Mouse (Mus musculus) left cerebral cortex, adult 8-10 months (tissue): Measurements from ENCODE around the gene Hapln2. TPM values are rescaled to one million over a fixed set of nuclear protein-coding genes. Genes with fewer than 3 reads are reported as not detected.
A peak's percentile ranks its signal among the peaks of the same experiment; 100 is the strongest.

ENCODE experiments used
- DNase-seq, 2 experiments: peaks; one replicate each; pipeline ENCODE4 v3.0.0; 2022; ENCODE audit warnings: low spot score in 2 of 2
- total RNA-seq, 4 experiments: library from RNA; stranded (reverse); gene quantifications; 2 replicates each; pipeline ENCODE4 v1.2.4; 2022

Gene Hapln2
- total RNA-seq, 4 experiments from 2014 or later: 23.0 to 35.7 (median 32.1) TPM

DNA sequence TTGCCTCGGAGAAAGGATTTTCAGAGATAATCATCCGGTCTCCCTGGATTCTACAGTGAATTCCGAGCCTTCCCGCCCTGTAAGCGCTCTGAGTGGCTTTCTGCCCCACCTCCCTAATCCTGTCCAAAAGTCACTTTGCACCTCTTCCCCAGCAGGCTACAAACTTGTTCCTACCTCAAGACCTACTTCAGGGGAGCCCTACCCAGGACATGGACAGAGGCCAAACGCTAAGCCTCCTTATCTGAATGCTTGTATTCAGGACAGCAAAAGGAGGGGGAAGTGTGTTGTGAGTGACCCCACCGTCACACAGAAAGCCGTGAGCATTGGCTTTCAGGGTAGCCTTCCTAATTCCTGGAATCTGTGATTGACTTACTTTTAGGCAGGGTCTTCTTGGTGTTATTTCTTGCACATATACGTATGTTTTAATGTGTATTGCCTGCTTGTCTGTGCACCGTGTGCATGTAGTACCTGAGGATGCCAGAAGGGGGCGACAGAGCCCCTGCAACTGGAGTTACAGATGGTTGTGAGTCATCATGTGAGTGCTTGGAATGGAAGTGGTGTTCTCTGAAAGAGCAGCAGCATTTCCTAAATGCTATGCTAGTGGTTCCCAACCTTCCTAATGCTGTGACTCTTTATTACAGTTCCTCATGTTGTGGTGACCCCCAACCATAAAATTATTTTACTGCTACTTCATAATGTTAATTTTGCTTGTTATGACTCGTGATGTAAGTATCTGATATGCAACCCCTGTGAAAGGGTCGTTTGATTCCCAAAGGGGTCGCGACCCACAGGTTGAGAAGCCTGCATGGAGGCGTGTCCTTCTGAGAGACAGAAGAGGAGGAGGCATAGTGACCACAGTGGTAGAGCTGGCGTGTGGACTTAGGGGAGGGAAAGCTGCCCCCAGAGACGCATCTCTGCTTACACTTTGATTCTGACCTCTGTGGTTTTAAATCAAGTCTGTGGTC, 21.3 kb downstream of the Hapln2 start:
- DNase-seq: no peak

DNA sequence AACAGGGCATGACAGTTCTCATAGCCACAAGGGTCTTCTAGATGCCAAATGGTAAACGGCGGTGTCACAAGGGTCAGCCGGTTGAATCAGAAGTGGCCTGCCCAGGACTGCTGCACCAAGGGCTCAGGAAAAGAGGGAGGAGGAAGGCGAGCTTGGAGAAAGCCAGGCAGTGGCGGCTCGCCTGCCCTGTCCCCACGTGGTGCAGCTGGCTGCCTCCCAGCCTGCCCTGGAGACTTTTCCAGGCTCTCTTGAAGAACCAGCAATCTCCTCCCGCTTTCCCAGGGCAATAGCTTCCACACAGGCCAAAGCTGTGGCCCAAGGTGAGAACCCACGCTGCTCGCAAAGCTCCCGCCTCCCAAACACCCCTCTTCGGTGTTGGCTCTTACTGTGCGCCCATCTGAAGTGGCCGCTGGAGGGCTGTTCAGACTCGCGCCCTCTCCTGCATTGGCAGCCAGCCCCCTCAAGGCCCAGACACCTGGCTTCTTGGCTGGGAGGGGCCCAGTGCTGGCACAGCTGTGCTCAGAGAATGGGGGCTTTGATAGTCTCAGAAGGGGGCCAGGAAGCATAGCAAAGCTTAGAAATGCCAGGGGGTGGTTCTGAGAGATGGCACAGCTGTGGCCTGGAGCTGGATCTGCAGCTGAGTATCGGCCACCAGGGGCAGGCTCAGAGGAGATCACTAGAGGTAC, 24.9 kb downstream of the Hapln2 start:
- DNase-seq: no peak

DNA sequence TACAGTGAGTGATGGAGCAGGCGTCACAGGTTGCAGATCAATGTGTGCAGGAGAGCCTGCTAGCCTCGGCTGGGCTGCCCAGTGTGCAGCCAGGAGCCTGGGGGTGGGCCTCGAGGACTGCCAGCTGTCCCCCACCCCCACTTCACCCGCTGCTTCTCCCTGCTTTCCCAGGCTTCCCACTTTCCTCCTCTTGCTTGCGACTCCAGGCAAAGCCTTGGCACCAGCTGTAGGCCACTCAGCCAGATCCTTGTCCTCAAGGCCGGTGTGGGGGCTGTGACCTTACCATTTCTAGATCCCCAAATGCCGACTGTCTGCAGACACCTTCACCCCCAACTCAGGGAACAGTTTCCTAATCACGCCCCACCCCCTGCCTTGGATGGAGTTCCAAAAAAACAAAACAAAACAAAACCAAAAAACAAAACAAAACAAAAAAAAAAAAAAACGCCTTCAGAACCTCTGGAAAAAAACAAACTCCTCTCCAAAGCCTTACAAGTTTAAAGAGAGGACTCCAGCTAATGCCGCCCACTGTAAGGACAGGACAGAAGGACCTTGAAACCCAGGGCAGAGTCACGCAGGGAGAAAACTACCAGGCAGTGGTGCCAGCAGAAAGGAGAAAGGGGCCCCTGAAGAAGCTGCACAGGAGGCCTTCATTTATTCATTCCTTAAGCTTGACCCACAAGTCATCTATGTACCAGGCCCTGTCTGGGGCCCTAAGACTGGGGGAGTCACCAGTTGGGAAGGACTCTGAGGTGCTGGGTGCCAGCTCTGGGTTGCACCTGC, 26.4 kb downstream of the Hapln2 start:
- peak in 1 of 2 experiments; percentile 54 for DNase-seq

DNA sequence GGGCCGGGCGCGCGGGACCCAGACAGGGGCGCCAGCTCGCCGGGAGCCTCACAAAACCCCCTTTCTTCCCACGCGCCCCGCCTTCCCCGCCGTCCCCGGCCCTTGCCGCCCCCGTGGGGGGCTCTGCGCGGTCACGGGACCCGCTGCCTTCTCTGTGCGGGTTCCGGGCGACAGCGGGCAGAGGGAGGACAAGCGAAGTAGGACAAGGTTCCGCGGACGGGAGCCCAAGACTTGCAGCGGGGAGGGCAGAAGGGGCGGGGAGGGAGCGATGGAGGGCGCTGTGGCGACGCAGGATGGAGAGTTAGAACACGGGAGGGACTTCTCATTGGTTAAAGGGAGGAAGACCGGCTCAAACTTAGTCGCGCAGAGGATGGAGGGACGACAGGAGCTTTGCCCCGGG, 27.2 kb downstream of the Hapln2 start, which contains the start of gene Bcan:
Bcan (minus strand) TSS at position 50 of the 400 bp plus-strand sequence.
- peak in 1 of 2 experiments; percentile 62 for DNase-seq

DNA sequence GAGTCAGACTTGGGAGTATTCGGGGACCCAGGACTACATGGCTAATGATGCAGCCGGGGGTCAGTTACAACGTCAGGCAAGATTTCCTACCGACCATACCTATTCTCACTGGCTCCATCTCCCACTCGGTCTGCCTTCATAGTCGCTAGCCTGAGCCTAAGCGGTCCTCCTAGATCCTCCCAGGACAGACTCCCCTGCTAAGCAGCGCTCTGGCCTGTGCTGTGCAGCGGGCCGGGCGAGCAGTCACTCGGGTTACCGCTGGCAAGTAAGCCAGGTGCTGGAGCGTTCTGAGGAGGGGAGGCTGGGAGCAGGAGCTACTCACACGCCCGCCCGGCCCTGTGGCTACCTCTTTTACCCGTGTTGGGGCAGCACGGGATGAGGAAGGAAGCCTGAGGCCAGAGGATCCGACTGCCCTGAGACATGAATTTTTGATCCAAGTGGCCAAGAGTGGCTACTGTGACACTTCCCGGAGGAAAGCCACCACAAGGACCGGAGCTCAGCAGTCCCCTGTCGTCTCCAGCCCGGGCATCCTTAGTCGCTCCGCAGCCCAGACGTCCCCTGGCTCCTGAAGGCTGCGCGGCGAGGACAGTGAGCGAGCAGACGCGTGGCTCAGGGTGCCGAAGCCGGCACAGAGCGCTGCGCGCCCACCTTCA, 28.0 kb downstream of the Hapln2 start:
- no peak for DNase-seq

DNA sequence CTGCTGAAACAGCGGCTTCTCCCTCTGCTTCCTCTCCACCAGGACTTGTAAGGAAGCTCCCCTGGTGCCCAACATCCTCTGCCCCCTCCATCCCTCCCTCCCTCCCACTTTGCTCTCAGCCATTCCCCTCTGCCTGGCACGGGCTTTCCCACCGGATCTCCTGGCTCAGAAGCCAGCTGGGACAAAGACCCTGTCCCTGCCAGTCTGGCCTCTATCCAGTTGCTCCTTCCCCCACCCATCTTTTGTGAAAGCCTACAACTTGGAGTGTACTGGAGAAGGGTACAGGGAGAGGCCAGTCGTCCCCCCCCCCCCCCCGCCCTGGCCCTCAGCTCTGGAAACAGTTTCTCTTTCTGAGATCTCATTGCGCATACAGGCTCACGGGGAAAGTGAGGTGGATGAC, 28.6 kb downstream of the Hapln2 start:
- DNase-seq: peak in 1 of 2 experiments; percentile 69

DNA sequence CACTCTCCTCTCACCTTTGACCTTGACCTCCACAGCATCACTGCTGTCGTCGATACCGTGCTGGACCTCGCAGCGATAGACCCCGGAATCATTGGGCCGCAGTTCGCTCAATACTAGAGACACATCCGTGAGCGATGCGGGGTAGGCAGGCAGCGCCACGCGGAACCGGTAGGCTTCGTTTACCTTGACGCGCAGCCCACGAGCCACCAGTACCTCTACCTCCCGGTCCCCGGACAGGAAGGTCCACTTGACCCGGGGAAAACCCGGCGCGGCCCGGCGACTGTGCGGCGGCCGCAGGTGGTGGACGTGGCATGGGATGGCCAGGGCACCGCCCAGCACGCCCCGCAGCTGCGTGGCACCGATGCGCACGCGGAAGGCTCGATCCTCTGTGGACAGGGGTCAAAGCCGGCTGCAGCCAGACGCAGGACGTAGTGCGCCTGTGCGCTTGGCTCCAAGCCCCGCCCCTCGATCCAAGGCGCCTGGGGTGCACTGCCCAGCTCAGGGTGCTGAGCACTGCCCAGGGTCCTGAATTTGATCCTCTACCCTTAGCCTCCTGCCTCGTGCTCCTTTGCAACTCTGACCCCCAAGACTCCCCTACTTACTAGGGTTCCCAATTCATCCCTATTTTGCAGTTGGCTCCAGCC, 30.3 kb downstream of the Hapln2 start:
- DNase-seq: no peak

DNA sequence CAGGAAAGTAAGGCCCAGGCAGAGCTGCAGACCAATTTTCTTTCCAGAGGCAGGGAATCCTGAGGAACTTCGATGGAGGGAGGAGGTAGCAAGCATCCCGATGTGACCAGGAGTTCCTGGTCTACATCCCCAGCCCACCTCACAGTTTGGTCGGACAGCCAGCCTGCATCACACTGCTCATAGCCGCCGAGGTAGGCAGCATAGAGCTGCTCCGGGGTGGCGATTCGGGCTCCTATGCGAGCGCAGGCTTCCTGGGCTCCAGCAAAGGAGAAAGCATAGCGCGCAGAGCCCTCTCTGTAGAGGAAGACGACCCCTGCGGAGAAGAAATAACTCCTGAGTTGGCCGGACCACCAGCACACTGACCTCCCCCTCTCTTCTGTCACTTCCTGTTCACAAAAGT, 31.0 kb downstream of the Hapln2 start:
- no peak for DNase-seq

DNA sequence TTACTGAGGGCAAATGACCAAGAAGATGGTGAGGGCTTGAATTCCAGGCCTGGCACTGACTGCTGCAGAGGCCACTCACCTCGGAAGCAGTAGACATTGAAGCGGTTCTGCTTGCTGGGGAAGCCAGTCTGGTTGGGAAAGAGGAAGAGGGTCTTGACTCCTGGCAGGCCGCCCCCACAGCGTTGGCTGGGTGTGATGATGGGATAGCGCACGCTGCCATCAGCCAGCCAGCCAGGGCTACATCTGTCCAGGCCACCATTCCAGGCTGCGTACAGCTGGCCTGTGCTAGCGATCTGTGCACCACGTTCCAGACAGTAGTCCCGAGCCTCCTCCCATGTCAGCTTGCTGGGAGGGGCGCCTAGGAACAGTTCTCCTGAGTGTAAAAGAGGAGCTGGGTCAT, 32.1 kb downstream of the Hapln2 start:
- DNase-seq: no peak

DNA sequence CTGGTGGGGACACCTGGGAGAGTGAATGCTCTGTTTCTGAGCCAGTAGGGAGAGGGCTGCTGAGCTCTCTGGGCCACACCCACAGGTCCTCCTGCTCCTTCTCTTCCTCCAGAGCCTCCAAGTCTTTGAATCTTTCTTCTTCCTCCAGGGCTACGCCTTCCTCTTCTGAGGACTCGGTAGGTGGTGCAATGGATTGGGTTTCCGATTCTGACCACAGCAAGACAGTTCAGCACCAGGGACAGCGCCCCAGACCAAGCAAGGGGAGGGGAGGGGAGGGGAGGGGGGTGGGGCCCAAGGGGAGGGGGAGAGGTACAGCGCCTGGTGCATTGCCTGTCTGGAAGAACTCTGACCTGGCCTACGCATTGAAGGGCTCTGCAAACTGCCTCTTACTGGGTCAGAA, 33.9 kb downstream of the Hapln2 start:
- no peak for DNase-seq

DNA sequence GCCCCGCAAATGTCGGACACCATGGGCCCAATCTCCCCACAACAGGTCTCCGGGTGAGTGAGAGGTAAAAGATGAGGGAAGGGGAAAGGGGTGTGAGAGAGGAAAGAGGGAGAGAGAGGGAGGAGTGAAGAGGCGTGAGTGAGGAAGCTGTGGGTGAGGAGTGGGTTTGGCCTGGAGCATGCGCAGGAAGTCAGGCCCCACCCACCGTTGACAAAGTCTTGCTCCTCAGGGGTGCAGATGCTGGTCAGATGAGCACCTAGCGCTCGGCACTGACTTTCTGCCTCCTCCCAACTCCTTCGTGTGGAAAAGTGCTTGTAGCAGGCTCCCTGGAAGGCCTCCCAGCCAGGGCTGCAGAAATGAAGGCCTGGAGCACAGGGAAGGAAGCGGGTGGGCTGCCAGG, 37.4 kb downstream of the Hapln2 start:
- no peak for DNase-seq

DNA sequence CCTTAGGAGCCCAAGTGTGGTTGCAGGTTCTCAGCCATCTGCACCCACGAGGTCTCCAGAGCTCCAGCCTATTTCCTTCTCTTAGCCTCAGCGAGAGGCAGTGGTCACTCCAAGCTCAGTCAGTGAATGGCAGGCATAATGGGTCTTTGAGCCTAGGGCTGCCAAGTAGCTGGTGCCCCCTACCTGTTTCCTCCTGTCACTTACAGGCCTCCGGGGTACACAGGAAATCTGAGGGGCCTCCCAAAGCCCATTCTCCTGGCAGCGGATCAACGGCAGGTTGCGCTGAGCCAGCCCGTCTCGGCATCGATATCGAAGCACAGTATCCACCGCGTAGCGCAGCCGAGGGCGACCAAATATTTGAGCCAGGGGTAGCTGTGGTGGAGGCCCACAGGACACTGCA, 39.3 kb downstream of the Hapln2 start:
- DNase-seq: no peak

DNA sequence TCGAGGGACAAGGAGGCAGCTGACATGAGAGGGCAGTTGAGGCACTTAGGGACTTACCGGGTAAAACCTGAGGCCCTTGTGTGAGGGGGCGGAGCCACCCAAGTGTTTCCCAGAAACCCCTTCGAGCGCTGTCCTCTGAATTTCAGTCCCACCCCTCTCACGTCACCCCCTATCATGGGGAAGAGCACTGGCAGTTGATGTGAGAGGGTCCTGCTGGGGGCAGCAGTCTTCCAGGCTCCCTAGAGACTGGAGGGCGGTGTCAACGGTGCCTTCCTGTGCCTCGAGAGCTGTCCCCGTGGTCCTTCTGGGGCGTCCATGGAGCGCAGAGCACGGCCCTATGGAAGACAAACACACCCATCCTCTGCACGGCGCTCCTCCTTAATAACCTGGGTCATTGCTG, 39.8 kb downstream of the Hapln2 start:
- DNase-seq: no peak

DNA sequence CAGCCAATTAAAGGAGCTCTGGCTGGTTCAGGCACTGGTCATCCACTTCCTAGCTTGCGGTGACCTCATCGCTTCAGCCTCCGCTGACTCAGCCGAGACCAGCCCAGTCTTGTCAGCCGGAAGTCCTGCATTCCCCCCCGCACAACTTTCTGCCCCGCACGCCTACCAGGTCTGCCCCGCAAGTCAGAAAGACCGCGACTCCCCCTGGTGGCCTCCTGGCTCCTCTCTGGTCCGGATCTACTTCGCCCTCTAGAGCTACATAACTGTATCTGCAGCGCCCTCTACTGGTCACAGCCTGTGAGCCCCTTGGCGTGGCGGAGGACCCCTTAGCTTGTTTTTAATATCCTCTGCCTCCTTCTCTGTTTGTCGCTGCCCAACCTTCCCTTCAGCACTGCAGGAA, 40.5 kb downstream of the Hapln2 start:
- peak; percentile 79 to 83 for DNase-seq

DNA sequence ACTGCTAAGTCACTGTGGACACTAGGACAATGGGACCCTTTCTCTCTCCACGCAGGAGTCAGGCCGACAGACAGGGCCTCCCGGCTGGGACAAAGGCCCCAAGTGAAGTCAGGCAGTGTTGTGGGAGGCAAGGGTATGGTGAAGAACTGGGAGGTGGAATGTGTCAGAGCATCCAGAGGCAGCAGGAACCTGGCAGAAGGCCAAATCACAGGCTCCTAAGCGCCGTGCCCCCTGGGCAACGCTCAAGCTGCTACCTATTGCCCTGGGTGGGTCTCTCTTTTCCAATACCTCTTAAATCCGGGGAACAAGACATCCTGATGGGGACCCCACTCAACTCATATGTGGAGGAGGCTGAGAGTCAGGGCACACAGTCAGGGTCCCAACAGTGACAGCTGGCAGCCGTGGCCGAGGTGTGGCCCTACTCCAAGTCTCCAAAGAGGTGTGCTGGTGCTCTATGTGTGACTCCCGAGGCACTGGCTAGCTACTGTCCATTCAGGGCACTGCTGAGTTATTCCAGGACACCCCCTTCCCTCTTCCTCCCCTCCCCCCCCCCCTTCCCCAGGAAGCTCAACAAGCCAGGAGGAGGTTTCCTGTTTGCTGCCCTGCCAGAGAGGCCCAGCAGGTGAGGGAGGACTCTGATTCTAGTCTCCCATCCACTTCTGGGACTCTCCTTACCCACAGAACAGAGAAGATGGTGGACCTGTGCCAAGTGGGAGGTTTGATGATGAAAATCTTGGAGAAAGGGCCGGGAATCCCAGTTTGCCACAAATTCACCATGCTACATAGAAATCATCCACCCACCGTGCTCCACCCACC, 41.7 kb downstream of the Hapln2 start:
- no peak for DNase-seq

DNA sequence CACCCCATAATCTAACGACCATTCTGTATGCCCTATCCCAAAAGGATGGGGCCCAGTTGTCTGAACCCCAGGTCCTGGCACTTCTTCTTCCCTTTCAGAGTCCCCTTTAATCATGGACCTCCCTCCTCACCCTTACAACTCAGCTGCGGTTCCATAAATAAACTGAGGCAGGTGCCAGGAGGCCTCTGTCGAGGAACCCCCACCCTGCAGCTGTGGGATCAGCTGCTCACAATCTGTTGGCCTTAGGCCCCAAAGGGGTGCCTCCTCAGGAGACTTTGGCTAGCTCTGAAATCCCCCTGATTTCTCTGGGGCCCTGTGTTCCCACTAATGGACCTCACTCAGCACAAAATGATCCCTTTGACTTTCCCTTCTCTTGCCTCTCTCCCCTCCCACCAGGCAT, 43.3 kb downstream of the Hapln2 start:
- DNase-seq: no peak

DNA sequence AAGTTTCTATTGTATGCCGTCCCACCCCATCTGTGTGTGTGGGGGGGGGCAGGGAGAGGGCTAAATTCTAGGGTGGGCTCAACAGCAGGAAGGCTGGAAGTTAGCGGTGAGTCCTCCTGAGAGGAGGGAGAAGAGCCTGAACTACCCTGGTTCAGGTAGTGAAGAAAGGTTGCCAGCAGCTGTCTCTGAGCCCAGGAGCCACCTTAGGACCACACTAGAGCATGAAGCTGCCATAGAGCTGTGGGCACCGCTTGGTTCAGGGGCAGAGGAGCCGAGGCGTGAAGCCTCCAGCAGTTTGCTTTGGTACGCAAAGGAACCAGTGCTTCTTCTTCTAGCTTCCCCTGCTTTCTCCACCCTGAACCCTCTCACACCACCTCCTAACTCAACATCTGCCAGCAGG, 43.8 kb downstream of the Hapln2 start:
- DNase-seq: no peak

DNA sequence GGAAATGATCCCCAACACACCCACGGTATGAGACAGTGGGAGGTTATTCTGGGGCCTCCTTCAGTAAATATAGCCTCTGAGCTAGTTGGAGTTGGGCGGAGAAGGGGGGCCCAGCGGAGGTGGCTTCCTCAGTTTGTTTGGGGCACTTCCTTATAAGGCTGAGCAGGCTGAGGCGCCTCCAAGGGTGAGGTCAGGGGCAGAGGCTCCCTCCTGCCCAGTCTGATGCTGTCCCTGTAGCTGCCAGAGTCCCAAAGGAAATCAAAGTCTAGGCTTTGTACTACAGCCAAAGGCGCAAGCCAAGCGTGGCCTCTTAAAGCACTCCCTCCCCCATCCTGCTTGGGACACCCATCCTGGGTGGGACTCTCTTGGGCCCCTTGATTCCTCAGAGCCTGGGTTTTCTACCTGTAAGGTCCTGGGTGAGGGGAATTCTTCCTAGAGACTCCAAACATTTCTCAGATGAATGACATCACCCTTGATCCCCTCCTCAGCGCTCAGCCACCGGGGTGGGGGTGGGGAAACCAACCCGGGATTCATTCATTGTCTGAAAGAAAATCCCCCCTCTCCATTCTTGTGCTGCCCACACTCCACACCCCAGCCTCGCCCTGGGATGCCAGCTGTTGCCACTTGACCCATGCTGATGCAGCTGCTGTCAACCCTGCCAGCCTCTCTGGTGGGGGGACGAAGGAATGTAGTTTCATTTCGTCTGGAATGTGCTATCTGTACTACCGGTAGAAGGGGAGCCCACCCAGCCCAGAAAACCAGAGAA, 44.4 kb downstream of the Hapln2 start:
- no peak for DNase-seq
